Mouse (Mus musculus) ES-E14 (cell line): ENCODE results near the gene Atxn10.

ENCODE experiments used
- CHD2 ChIP-seq: IDR thresholded peaks from 2 replicates; pipeline ENCODE4 v1.6.1; 2014; ENCODE audit warnings: mild to moderate bottlenecking, low read depth, low read length, inconsistent platforms
- MAFK ChIP-seq: IDR thresholded peaks from 2 replicates; pipeline ENCODE4 v1.6.1; 2014; ENCODE audit warnings: mild to moderate bottlenecking, low read depth, low read length, inconsistent platforms; ENCODE audit not compliant: insufficient read depth
- ZC3H11A ChIP-seq: IDR thresholded peaks from 2 replicates; pipeline ENCODE4 v1.6.1; 2012; ENCODE audit warnings: low read depth, mild to moderate bottlenecking, inconsistent platforms, low read length, borderline replicate concordance
- ZNF384 ChIP-seq: IDR thresholded peaks from 2 replicates; pipeline ENCODE4 v1.6.1; 2012; ENCODE audit warnings: low read depth, low read length, inconsistent platforms

DNA sequence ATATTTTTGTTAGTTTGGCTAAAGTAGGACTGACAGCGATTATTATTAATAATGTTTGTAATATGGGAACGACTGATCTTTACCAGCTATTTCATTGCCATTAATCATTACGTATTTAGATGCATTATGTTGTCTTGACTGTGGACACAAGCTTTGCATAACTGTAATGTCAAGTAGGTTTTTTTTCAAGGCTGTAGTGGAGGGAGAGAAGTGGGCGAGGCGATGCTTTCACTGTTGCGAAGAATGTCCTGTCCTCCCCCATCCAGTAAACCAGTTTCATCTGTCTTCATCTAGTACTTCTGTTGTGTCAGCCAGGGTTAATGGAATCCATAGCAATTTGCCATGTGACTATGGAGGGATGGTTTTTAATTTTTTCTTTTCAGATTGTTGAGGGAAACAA is 20.1 kb downstream of the Atxn10 start:
- TF ChIP-seq ZNF384 (no peak), CHD2 (no peak), ZC3H11A (no peak), MAFK (no peak)
